Mouse (Mus musculus) megakaryocyte, embryonic 14.5 days (primary cell): ENCODE measurements at regions not wholly inside any gene's neighbourhood (a gene's known extent, or its start where the extent isn't known, plus 50 kb on each side); places are given as distances from the start of the nearest gene placed in this dataset.

Experiments
- H3K27me3 ChIP-seq: replicated peaks from 2 replicates; pipeline ENCODE3; 2012; ENCODE audit warnings: inconsistent platforms
- H3K36me3 ChIP-seq: replicated peaks from 2 replicates; pipeline ENCODE3; 2012; ENCODE audit warnings: low read length, inconsistent platforms, mixed read lengths
- H3K4me1 ChIP-seq: 2 replicates; pipeline ENCODE4 v1.6.1; 2012; ENCODE audit warnings: inconsistent platforms
- H3K4me3 ChIP-seq: replicated peaks from 2 replicates; pipeline ENCODE3; 2012; ENCODE audit warnings: moderate library complexity, mild to moderate bottlenecking, inconsistent platforms
- H3K9me3 ChIP-seq: 2 replicates; pipeline ENCODE4 v1.6.1; 2012; ENCODE audit warnings: inconsistent platforms
- FLI1 ChIP-seq: IDR thresholded peaks from 2 replicates; pipeline ENCODE4 v1.6.1; 2012; ENCODE audit warnings: low read length, inconsistent platforms, mixed read lengths
- GATA1 ChIP-seq: IDR thresholded peaks from 3 replicates; pipeline ENCODE4 v1.6.1; 2012; ENCODE audit warnings: mixed read lengths, low read length, inconsistent platforms, borderline replicate concordance

DNA sequence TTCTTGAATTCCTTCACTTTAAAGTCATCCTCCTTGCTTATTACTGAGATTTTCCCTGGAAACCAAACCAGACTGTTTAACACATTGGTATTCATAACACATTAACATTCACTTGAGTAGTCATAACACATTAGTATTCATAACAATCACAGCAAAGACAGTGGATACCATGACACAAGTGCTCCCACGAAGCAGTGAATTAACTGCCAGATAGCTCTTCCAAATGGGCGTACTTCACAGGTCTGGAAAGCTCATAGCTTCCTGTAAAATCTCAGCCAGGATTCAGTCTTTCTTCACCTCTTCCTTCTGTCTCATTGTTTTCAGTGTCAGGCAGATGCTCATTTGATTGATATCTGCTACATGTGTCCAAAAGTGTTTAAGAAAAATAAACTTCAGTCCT, 545.7 kb downstream of the Epm2a start:
- TF ChIP-seq FLI1 = no peak
- no peak for TF ChIP-seq GATA1
- H3K27me3 ChIP-seq = no peaks in the 10 kb centered on the region
- H3K36me3 ChIP-seq = no peaks in the 10 kb centered on the region
- no peaks in the 10 kb centered on the region; the same call in 1 of the 2 replicates for H3K9me3 ChIP-seq
- H3K4me3 ChIP-seq = no peak overlapping the region
- no peaks in the 10 kb centered on the region for H3K4me1 ChIP-seq

DNA sequence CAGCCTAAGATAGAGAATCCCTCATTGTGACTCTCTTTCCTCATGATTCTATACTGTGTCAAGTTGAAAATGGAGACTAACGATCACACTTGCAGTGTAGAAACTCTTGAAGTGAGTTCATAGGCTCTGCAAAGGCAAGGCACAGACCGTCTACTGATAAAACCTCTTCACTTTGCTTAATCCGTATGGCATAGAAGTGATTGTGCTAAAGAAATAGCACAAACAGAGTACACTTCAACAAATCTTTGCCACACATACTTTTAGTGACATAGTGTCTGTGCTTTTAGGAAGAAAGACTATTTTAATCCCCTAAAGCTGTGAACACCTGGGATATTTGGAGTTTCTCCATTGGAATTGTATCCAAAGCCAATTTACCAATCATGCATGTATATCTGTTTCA, 578.9 kb downstream of the Epm2a start:
- H3K4me3 ChIP-seq = no peak overlapping the region
- no peak for TF ChIP-seq GATA1
- TF ChIP-seq FLI1 = no peak

DNA sequence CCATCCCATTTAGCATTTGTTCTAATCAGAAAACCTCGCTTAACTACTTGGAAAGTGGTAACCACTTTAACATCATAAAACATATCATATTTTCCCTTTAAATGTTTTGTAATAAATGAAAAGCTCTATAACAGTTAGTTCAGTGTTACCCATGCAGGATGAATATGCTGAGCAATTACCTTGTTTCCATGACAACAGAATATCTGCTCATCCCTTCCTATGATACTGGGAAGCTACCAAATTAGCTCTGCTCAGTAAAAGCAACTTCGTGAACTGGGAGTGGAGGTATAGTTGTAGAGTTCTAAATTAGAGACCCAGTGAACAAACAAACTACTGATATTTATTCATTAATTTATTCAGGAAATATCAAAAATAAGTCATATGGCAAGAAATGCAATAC, 595.0 kb downstream of the Epm2a start:
- Histone ChIP-seq H3K4me1 (no peaks in the 10 kb centered on the region), H3K4me3 (no peak overlapping the region), H3K36me3 (no peaks in the 10 kb centered on the region), H3K9me3 (no peaks in the 10 kb centered on the region), H3K27me3 (no peaks in the 10 kb centered on the region)
- TF ChIP-seq GATA1 = no peak
- no peak for TF ChIP-seq FLI1

More for the DNA sequence above, 578.9 kb downstream of the Epm2a start:
- Histone ChIP-seq H3K27me3 (no peaks in the 10 kb centered on the region), H3K4me1 (no peaks in the 10 kb centered on the region), H3K9me3 (peaks cover 17% of the 10 kb centered on the region), H3K36me3 (no peaks in the 10 kb centered on the region)

DNA sequence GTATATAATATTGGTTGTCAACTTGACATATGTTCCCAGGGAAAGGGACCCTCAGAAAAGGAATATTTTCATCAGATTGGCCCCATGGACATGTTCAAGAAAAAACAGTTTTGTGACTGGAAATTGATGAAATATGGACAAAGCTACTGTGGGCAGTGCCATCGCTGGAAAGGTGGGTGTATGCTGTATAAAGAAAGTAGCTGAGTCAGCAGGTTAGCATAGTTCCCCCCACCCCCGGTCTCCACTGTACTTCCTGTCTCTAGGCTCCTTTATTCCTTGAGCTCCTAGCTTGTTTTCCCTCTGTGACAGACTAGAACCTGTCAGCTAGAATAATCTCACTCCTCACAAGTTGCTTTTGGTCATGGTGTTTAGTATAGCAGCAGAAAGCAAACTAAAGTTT, 599.6 kb downstream of the Epm2a start:
- no peaks in the 10 kb centered on the region for H3K27me3 ChIP-seq
- no peaks in the 10 kb centered on the region for H3K36me3 ChIP-seq
- TF ChIP-seq GATA1 (no peak), FLI1 (no peak)
- peak overlapping the region; percentile 53 for H3K4me3 ChIP-seq
- no peaks in the 10 kb centered on the region for H3K4me1 ChIP-seq
- no peaks in the 10 kb centered on the region for H3K9me3 ChIP-seq

DNA sequence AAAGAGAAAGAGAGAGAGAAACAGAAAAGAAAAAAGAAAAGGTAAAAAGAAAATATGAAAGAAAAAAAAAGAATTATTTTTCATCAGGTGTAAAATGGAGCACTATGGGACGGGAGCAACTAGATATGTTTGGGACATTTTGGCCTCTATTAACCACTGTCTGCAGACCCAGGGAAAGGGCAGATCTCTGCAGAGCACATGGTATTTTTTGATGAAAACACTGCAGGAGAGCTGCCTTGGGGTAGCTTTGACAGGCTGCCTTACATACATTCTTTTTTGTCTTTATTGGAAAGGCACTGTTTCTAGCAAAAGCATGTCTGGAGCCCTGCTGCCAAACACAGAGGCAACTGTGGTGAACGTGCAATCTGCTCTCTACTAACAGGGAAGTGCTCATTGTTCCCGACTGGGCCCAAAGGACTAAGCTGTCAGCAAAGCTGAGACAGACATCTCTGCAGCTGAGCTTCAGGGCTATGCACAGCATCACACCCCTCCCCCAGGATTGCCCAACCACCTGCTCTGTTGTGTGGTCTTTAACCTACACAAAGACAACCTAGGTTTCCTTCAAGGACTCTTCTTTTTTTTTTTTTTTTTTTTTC, 617.2 kb downstream of the Epm2a start:
- H3K36me3 ChIP-seq = no peaks in the 10 kb centered on the region
- peaks cover 3% of the 10 kb centered on the region; the same call in 1 of the 2 replicates for H3K9me3 ChIP-seq
- H3K27me3 ChIP-seq = no peaks in the 10 kb centered on the region
- no peaks in the 10 kb centered on the region for H3K4me1 ChIP-seq
- no peak overlapping the region for H3K4me3 ChIP-seq
- TF ChIP-seq GATA1 (no peak), FLI1 (no peak)

DNA sequence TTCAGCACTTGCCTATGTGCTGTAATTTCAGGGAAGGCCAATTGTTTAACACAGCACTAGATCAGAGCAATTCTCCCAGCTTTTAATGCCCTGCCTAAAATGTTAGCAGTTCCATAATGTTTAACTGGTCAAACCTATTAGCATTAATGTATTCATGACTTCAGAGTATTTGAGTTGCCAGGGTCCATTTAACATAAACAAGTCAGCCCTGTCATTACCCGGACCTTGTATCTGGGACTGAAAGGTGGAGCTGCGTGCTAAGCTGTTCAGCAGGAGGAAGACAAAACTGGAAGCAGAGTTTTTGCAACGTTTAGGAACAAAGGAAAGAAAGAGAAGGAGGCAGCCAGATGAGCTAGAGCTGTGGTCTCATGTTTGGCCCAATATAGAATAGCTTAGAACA, 661.8 kb downstream of the Epm2a start:
- Histone ChIP-seq H3K27me3 (no peaks in the 10 kb centered on the region), H3K4me3 (no peak overlapping the region), H3K4me1 (no peaks in the 10 kb centered on the region), H3K36me3 (no peaks in the 10 kb centered on the region), H3K9me3 (no peaks in the 10 kb centered on the region)
- TF ChIP-seq GATA1 (no peak), FLI1 (no peak)

DNA sequence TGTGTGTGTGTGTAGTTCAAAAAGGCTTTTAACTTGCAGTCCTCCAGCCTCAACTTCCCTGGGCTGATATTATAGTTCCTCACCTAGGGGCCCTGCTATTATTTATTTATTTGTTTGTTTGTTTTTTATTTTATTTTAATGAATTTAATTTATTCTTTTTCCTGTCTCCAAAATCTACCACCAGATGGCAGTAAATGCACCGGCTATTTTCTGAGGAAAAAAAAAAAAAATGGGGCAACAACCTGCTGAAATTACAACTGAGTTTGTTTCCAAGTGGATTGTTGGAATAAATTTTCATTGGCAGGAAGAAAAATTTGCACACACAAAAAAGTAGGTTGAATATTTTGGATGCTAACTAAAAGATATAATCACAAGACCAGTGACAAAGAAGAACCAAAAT, 662.7 kb downstream of the Epm2a start:
- no peaks in the 10 kb centered on the region for H3K4me1 ChIP-seq
- no peak overlapping the region for H3K4me3 ChIP-seq
- no peaks in the 10 kb centered on the region; the same call in 1 of the 2 replicates for H3K9me3 ChIP-seq
- no peaks in the 10 kb centered on the region for H3K36me3 ChIP-seq
- TF ChIP-seq GATA1 = no peak
- H3K27me3 ChIP-seq = no peaks in the 10 kb centered on the region

DNA sequence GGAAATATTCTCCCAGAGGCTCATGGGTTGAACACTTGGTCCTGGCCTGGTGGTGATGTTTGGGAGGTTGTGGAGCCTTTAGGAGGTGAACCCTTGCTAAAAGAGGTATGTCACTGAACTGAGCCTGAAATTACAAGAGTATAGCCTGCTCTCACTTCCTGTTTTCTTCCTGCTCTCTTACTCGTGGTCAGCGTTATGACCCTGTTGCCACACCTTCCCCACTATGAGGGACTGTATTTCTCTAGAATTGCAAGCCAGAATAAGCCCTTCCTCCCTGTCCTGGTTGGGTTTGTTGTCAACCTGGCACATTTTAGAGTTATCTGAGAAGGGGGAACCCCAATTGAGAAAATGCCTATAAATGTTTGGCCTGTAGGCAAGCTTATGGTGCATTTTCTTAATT, 674.1 kb downstream of the Epm2a start:
- TF ChIP-seq GATA1 = no peak
- TF ChIP-seq FLI1 = no peak
- Histone ChIP-seq H3K9me3 (peaks cover 41% of the 10 kb centered on the region), H3K4me1 (no peaks in the 10 kb centered on the region), H3K36me3 (no peaks in the 10 kb centered on the region), H3K4me3 (no peak overlapping the region), H3K27me3 (no peaks in the 10 kb centered on the region)

DNA sequence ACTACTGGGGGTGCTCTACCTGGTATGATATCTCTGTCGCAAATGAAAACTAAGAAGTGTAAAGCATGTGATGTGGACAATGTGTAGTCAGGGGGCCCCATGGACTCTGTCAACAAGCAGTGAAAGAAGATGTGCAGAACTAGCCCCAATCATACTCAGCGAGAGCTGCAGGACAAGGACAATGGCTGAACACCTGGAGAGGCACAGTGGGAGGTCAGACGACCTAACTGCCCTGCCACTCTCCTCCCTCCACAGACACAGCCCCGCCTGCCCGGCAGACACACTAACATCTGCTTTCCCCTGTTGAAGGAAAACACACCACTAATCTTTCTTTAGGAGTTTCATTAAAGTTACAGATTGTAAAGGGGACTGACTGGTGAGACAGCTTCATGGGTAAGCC, 675.1 kb downstream of the Epm2a start:
- H3K4me1 ChIP-seq = no peaks in the 10 kb centered on the region
- H3K9me3 ChIP-seq = peaks cover 31% of the 10 kb centered on the region
- no peaks in the 10 kb centered on the region for H3K36me3 ChIP-seq
- H3K27me3 ChIP-seq = no peaks in the 10 kb centered on the region
- no peak overlapping the region for H3K4me3 ChIP-seq
- TF ChIP-seq GATA1 = no peak
- TF ChIP-seq FLI1 = no peak

DNA sequence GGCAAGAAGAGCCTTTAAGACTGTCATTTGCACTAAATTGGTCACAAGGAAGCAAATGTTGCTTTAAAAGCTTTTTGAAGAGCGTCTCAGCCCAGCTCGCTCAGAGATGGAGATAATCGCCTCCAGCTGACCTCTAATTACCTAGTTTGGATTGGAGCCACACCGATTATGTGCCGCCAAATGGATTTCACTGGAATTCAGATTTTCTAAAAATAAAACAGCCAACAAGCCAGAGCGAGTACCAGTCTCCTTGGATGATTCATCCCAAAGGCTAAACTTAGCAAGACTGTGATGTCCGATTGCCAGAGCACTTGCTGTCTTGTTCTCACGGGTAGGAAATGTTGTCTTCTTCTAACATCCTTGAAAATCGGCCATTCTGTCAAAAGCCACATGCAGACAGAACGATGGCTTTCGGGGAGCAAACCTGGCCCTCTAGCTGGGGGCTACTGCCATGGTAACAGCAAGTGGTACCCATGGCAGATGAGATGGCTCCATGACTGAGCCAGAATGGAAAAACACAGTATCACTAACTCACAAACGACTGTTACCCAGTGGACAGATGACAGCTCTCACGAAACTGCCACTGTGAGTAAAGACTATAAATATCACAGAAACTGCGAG, 676.1 kb downstream of the Epm2a start:
- Histone ChIP-seq H3K27me3 (no peaks in the 10 kb centered on the region), H3K4me3 (no peak overlapping the region), H3K9me3 (peaks cover 31% of the 10 kb centered on the region), H3K4me1 (no peaks in the 10 kb centered on the region), H3K36me3 (no peaks in the 10 kb centered on the region)
- TF ChIP-seq FLI1 (no peak), GATA1 (no peak)
